Mouse (Mus musculus) retina, postnatal 1 day (tissue): ENCODE measurements around the gene Oaf.

ENCODE experiments used
- DNase-seq: peaks from one replicate; pipeline ENCODE4 v3.0.0-alpha.2; 2012

Gene Oaf

GRCm38 (mm10) chr9:43239712-43240593, at the start of gene Oaf:
Oaf (minus strand) TSS chr9:43239911.
- peak; percentile 82 for DNase-seq

GRCm38 (mm10) chr9:43286870-43287269, 47.2 kb upstream of the Oaf start:
- peak; percentile 78 for DNase-seq

GRCm38 (mm10) chr9:43285281-43285680, 45.6 kb upstream of the Oaf start:
- no peak for DNase-seq

GRCm38 (mm10) chr9:43284284-43284683, 44.6 kb upstream of the Oaf start:
- peak; percentile 90 for DNase-seq

GRCm38 (mm10) chr9:43273735-43274134, 34.0 kb upstream of the Oaf start:
- DNase-seq, result no peak

GRCm38 (mm10) chr9:43271761-43272518, 32.2 kb upstream of the Oaf start:
- DNase-seq, result no peak

GRCm38 (mm10) chr9:43270723-43271252, 31.1 kb upstream of the Oaf start:
- peak; percentile 69 for DNase-seq

- peak; percentile 82 for DNase-seq
Measured at GRCm38 (mm10) chr9:43269166-43269565, 29.5 kb upstream of the Oaf start.

GRCm38 (mm10) chr9:43267357-43267756, 27.6 kb upstream of the Oaf start:
- no peak for DNase-seq

GRCm38 (mm10) chr9:43265194-43265593, 25.5 kb upstream of the Oaf start:
- peak; percentile 93 for DNase-seq

GRCm38 (mm10) chr9:43263946-43264451, 24.3 kb upstream of the Oaf start:
- peak; percentile 50 for DNase-seq

GRCm38 (mm10) chr9:43262811-43263550, 23.3 kb upstream of the Oaf start:
- no peak for DNase-seq

- DNase-seq, result no peak
Measured at GRCm38 (mm10) chr9:43262390-43262789, 22.7 kb upstream of the Oaf start.

GRCm38 (mm10) chr9:43261941-43262340, 22.2 kb upstream of the Oaf start:
- peak; percentile 10 for DNase-seq

GRCm38 (mm10) chr9:43261124-43261907, 21.6 kb upstream of the Oaf start:
- DNase-seq, result peak; percentile 12

GRCm38 (mm10) chr9:43260661-43261060, 20.9 kb upstream of the Oaf start:
- DNase-seq, result no peak

- DNase-seq, result peak; percentile 39
Measured at GRCm38 (mm10) chr9:43253271-43253681, 13.6 kb upstream of the Oaf start.

GRCm38 (mm10) chr9:43252790-43253189, 13.1 kb upstream of the Oaf start:
- no peak for DNase-seq

- DNase-seq, result no peak
Measured at GRCm38 (mm10) chr9:43251786-43252185, 12.1 kb upstream of the Oaf start.

GRCm38 (mm10) chr9:43246738-43247180, 7.0 kb upstream of the Oaf start:
- no peak for DNase-seq

- DNase-seq, result no peak
Measured at GRCm38 (mm10) chr9:43245801-43246570, 6.3 kb upstream of the Oaf start.
